Mouse (Mus musculus): ENCODE measurements at regions not wholly inside any gene's neighbourhood (a gene's known extent, or its start where the extent isn't known, plus 50 kb on each side); places are given as distances from the start of the nearest gene placed in this dataset.

DNA sequence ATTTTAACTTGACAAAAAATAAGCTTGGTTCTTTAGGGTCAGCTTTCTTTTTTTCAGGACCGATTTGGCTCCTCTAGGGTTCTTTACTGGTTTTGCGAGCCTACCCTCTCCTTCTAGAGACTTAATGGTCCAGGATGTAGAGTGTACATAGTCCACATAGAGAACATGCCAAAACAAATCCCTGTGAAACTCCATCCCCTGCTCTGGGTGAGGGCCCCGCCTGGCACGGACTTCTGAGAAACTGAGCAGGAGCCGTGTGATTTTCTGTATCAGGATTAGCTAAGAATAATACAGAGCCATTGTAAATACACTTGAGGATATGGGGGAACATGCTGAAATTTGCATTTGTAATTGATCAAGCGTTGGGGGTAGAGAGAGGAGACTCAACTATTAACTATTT, 118.2 kb upstream of the Teddm2 start:
- TF ChIP-seq CTCF (IDR thresholded peaks at IDR 0.05; ENCODE audit: borderline replicate concordance, control insufficient read depth, extremely low read depth, insufficient read depth, low read length, poor library complexity) (no peak), POLR2A (IDR thresholded peaks at IDR 0.05; ENCODE audit: control insufficient read depth, extremely low read depth, insufficient read depth, low read length, poor library complexity) (no peak)

Measured in thymus, adult 2 months (tissue).